Mouse (Mus musculus) mouse trophoblast stem cell (cell line): ENCODE measurements at regions not wholly inside any gene's neighbourhood (a gene's known extent, or its start where the extent isn't known, plus 50 kb on each side); places are given as distances from the start of the nearest gene placed in this dataset.

Experiments used
- in situ Hi-C, 2 experiments: fragments of 300-500 bp; cut with MseI, MboI; formaldehyde crosslinking; loops; 2 replicates in 1 of 2; 3 replicates in 1 of 2; pipeline ENCODE4 v1.15.1; 2025

DNA sequence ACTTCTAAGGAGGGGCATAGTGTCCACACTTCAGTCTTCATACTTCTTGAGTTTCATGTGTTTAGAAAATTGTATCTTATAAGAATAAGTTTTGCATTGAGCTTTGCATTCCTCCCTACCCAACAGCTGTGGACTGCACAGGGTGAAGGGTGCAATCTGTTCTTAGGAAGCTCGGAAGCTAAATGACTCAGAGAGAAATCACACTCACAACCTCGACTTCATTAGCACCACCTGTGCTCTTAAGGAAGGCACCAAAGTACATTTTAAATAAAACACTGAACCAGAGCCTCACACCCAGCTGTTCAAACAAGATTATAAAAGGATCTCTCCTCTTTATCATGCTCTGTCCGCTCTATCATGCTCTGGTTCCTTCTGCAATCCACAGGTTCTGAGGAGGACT lies 110.1 kb upstream of the Actbl2 start:
- in situ Hi-C loops, result no loop called here

DNA sequence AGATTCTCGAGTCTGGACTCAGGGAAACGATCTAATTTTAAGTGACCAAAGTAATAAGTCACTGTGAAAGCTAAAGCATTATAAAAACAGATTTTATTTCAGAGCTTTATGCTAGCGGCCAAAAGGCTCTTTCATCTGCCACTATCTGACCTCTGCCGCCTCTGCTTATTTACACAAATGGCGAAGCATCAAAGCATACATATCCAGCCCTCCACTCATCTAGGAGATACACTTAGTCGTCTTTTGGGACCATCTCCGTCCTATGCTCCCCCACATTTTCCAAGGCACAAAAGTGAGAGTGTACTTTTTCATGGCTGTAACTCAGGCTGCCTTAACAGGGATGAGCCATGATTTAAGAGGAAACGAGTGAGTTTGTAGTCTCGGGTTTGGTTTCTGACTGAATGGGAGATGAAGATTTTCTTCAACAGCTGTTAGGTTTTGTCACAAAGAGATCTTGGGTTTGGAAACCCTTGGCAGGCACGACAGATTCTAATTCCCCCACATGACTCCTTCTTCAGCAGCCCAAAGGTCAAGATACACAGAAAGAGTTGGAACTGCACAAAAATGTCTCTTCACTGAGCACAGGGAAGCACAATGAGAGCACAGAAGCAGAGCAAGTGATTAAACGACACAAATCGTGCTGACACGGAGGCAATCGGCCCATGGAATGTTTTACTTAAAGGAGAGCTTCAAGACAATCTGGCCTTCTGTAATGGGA lies 96.7 kb upstream of the Actbl2 start:
- in situ Hi-C loops, result no loop called here

DNA sequence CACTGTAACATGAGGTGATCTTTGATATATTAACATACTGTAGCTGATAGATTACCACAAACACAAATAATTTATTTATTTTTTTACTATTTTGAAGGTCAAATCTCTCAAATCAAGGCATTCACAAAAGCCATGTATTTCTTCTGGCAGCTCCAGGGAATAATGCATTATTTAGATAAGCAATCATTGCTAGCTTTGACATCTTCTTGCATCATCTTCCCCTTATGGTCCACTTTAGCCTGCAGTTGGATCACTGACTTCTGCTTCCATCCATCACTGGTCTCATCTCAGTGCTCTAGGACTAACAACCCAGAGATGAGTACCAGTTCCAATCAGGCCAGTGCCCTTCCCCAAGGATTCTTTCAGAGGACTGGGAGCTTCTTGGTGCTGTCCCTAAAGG lies 95.3 kb upstream of the Actbl2 start:
- in situ Hi-C loops, result no loop called here

DNA sequence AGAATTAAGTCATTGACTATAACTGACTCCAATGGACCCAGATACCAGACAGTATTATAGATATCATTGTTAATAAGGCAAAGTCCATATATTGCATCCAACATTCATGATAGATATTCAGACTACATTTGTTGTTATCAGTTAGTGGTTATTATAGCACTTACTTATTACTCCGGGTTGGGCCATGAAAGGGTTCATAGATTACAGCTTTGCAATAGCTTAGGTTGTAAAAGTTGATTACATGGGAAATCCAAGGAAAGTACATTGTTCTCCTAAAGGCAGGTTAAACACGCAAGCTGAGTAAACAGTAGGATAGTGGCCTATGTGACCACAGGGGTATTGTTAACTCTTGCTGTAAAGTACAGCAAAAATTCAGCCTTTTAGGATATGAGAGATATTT lies 89.3 kb upstream of the Actbl2 start:
- in situ Hi-C loops, result no loop called here

DNA sequence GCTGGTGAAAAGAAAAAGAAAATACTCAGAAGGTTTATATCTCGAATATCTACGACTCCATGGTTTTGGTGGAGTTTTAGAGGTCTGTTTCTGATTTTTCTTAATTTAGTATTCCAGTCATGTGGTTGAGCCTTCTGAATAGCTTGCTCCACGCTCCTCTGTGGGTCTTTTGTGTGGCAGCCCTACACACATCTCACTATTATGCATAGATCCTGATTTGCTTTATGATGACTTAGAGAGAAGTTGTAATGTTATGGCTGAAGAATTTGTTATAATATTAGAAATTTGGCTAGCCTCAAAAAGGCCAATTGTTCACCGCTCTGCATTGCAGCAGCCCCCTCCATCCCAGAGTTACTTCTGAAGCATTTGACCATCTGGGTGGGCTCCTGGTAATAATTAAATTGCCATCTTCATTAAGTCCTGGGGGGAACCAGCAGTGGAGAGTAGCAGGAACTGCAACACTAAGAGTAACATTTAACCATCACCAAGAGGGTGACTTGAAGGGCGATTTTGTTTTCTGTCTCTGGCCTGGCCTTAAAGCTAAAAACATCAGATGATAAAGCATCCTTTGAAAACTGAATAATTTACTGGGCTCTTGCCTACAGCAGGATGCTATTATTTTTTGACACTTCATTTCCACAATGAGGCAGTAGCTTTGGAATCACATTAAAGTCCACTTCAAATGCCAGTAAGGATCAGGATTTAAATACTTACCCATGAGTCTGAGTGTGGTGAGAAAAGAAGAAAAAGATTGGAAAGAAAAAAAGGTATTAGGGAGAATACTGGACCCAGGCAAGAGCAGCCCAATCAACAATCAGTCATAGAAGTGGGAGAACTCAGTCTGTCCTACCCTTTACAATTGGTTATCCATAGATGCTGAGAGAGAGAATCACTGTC lies 84.3 kb upstream of the Actbl2 start:
- in situ Hi-C loops, result no loop called here

- in situ Hi-C loops, result no loop called here
Observed at GRCm38 (mm10) chr13:111179186-111179585, 75.6 kb upstream of the Actbl2 start.

DNA sequence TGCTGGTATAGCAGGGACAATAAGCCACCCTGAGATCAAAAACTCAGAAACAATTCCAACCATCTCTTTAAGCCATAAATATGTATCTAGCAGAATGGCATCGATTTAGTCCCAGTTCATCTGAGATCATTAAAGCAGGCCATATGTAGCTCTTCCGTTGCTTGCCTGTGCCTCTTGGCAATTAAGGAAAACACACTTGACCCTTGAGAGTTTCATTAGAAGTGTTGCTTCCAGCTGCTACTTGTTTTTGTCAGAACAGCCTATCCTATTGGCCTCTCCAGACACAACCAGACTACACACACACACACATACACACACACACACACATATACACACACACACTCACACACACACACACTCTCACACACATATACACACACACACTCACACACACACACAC lies 71.5 kb upstream of the Actbl2 start:
- in situ Hi-C loops, result no loop called here

DNA sequence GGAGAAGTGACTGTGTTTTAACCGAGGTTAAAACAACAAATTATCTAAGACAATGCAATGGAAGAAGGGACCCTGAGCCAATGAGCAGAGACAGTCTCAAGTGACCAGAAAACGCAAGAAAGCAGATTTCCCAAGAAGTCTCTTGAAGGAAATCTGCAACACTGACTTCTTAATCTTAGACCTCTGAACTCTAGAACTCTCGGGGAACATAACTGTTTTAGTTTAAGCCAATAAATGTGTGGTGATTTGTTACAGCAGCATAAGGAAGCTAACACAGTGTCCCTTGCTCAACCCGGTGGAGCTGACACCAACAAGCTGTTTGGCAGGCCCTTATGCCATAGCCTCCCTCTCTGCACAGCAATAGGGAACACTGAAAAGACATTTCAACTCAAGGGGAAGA lies 69.0 kb upstream of the Actbl2 start:
- in situ Hi-C loops, result no loop called here

GRCm38 (mm10) chr13:111186833-111187232 lies 68.0 kb upstream of the Actbl2 start:
- in situ Hi-C loops, result no loop called here

DNA sequence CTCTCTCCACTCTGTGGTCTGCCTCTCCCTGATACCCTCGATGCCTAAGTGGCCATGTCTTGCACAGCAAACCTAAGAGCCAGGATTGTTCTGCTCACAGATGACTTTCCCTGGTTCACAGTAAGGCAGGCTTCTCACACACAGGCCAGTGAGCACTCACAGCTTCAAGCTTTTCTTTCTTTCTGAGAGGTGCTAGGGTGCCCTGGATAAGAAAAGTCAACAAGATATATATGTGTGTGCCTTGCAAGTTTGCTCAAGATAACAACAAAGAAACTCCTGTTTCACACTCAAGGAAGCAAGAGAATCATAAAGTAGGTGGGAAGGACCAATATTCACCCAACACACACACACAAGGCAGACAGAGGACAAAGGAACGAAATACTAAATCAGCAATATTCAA lies 60.9 kb upstream of the Actbl2 start:
- in situ Hi-C loops, result no loop called here

DNA sequence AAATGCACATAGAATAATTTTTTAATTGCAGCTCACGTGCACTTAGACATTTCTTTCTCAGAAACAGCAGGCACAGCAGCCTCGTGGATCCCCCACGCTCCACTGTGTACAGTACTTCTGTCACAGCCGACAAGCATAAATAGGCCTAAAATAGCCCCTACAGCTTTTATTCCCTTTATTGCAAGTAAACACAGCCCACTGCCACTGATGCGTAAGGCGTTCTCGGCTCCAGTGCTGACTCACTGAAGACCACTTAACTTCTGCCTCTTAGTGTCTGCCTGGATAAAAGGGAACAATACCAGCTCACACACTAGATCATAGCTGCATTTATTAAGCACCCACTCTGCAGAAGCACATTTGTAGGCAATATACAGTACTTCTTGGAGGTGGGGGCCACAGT lies 60.5 kb upstream of the Actbl2 start:
- in situ Hi-C loops, result no loop called here

DNA sequence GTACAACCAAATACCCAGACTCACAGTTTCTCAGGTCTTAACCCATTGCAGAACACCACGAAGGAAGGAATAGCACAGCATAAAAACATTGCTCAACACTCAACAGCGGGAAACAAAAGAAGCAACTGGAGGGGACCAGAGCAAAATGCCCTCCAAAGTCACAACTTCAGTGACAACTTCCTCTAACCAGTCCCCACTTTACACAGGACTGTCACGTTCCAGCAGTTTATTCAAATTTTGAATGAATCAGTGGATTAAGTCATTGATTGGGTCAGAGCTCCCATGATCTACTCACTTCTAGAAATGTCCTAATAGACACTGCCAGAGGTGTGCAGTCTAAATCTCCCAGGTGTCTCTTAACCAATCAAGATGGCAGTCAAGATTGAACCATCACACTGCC lies 53.3 kb upstream of the Actbl2 start:
- in situ Hi-C loops, result no loop called here

DNA sequence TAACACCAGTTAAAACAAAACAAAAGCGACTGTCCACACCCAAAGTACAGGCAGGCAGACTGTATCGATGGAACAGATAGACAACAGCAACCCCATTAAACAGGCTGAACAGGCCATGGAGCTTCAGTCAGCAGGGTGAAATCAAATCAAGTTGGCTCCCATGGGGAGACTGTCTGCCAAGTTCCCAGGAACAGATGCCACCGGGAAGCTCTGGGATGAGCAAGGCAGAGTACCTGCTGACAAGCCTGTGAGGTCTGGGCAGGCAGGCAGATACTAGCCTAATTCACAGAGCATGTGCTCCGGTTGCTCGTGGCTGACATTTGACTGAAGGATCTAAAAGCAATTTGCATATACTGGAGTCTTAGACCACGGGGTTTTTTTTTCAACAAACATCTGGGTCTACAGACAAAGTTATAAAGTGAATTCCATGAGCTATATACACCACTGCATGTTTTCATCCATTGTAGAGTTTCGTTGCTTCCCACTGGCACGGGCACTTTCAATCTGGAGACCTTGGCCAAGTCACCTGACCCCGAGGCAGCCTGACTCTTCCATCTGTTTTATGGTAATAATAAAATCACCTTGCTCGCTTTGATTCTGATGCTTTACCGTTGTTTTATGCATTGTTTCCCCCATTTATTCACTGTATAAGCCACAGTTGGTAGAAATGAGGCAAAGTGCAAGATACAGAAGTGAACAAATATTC lies 50.1 kb upstream of the Actbl2 start:
- in situ Hi-C loops, result no loop called here
